In the genomic region with DNA sequence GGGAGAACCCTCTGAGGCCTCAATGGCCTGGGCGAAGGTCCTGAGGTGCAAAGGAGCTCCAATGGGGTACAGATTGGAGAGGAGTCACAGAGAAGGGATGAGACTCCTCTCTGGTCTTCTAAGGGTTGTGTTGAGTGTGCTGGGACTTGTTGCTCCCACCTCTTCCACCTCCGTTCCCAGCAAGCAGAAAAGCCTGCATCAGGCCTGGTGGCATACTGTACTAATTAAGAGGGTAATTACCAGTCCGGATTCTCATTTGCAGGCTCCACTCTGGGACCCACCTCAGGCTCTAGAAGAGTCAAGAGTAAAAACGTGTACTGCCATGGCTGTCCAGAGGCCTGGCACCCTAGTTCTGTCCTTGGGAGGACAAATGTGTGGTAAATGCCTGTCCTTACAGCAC, we compare ENCODE assay signal across 9 mouse cellular contexts. TPM values are rescaled to one million over a fixed set of nuclear protein-coding genes. Genes with fewer than 3 reads are reported as not detected.
DNase-seq lines count a peak whose midpoint lies in the region; ATAC-seq and TF ChIP-seq lines count a peak whose summit lies in the region.
"Had no signal": no experiment of that assay in that cellular context is flagged by ENCODE, and none has a peak within 500 bp of the region (broad histone marks: within the 10 kb centered on the region; RNA-seq: fewer than 3 reads in every experiment).

No protein-coding gene starts in this region.

- H3K36me3 ChIP-seq in ES-E14 (ENCODE audit: control insufficient read depth, insufficient read depth, low read length, poor library complexity, severe bottlenecking): no peaks in the 10 kb centered on the region
- H3K36me3 ChIP-seq in heart, embryonic 15.5 days: no peaks in the 10 kb centered on the region; the same call in 1 of the 2 replicates
- H3K36me3 ChIP-seq in macrophage (ENCODE audit: inconsistent target): no peaks in the 10 kb centered on the region

- peak overlapping the region; percentile 55 for H3K4me2 ChIP-seq in heart, embryonic 15.5 days

- DNase-seq in kidney, adult 18-20 months: peak; percentile 32
- DNase-seq in kidney, postnatal 10 days: no peak
- DNase-seq in ES-E14 (ENCODE audit: low read depth, low spot score): no peak
- no peak for DNase-seq in layer of hippocampus, postnatal 10 days (ENCODE audit: low spot score in 2 of 2)
- DNase-seq in cerebellum, postnatal 10 days: no peak

- H3K4me1 ChIP-seq in ES-E14 (ENCODE audit: control insufficient read depth in 2 of 2, insufficient read depth in 2 of 2, low read length in 2 of 2, poor library complexity in 1 of 2): peaks cover 7 to 31% of the 10 kb centered on the region in 2 experiments; a peak in 3 of 4 replicates
- peaks cover 56% of the 10 kb centered on the region for H3K4me1 ChIP-seq in heart, embryonic 15.5 days (replicated peaks)

- H3K27me3 ChIP-seq in heart, embryonic 15.5 days: no peaks in the 10 kb centered on the region

- peak overlapping the region in 1 of 2 experiments; percentile 17; a peak in 1 of 4 replicates for H3K4me3 ChIP-seq in ES-E14 (ENCODE audit: insufficient read depth in 1 of 2, low read depth in 1 of 2, low read length in 2 of 2, poor library complexity in 1 of 2, severe bottlenecking in 1 of 2)
- H3K4me3 ChIP-seq in heart, embryonic 15.5 days: peak overlapping the region; percentile 31
- no peak overlapping the region for H3K4me3 ChIP-seq in macrophage (ENCODE audit: inconsistent target)

- 41% methylated on average over 4 of the region's 4 CpGs for WGBS in heart, embryonic 15.5 days
- 91% methylated on average over 4 of the region's 4 CpGs for WGBS in macrophage (ENCODE audit: missing documents)

- H3K9ac ChIP-seq in ES-E14 (ENCODE audit: insufficient read depth, low read depth, low read length, poor library complexity, severe bottlenecking): peak overlapping the region; percentile 61; the same call in 1 of the 2 replicates
- peak overlapping the region; percentile 64 for H3K9ac ChIP-seq in heart, embryonic 15.5 days

- H3K9me3 ChIP-seq in ES-E14 (ENCODE audit: control insufficient read depth, insufficient read depth, low read depth, low read length): no peaks in the 10 kb centered on the region
- H3K9me3 ChIP-seq in heart, embryonic 15.5 days (replicated peaks): no peaks in the 10 kb centered on the region

- no peaks in the 10 kb centered on the region; the same call in 1 of the 2 replicates for H3K79me2 ChIP-seq in macrophage (ENCODE audit: inconsistent target)

- no peak for ATAC-seq in heart, embryonic 15.5 days (replicated peaks; ENCODE audit: insufficient number of reproducible peaks, insufficient read depth, low FRiP score, low read depth)
- ATAC-seq in megakaryocyte progenitor cell, adult 5-6 weeks (replicated peaks; ENCODE audit: poor library complexity): no peak

- H3K27ac ChIP-seq in ES-E14 (ENCODE audit: insufficient read depth, low read depth, low read length, poor library complexity, severe bottlenecking): peak overlapping the region; percentile 72
- H3K27ac ChIP-seq in heart, embryonic 15.5 days: peak overlapping the region; percentile 98
- 0 out of 2 replicates have a peak overlapping the region, but pooled peaks have one; percentile 7 for H3K27ac ChIP-seq in macrophage

- in situ Hi-C loops in ES-E14 (cut with MboI; ENCODE audit: low sequenced_read_pairs in 2 of 2, unreplicated experiment in 2 of 2): no loop called here

TF ChIP-seq in ES-E14, 5 proteins besides CTCF, POLR2A, EP300 and RAD21:
- TF ChIP-seq ZC3H11A (IDR thresholded peaks at IDR 0.05; ENCODE audit: borderline replicate concordance, low read depth, low read length) (no peak), HCFC1 (IDR thresholded peaks at IDR 0.05; ENCODE audit: borderline replicate concordance, insufficient read depth, low read length) (no peak), ZNF384 (IDR thresholded peaks at IDR 0.05; ENCODE audit: low read depth, low read length) (no peak), CHD2 (IDR thresholded peaks at IDR 0.05; ENCODE audit: low read depth, low read length) (no peak), MAFK (IDR thresholded peaks at IDR 0.05; ENCODE audit: insufficient read depth, low read depth, low read length) (no peak)

RNA-seq across cellular contexts. Expression of a gene that starts 1.8 kb away (rescaled TPM):
- 60.1 TPM in 2 replicates for total RNA-seq in ES-E14 (2012; rRNA removed)
- 79.8 and 89.0 TPM in 2 replicates for polyA plus RNA-seq in heart, embryonic 15.5 days (2015; fragmentation: Nextera tagmentation; extraction: Ambion mirVana)
- 10 to 100 TPM; 10.4 to 46.3 (median 24.7) TPM for total RNA-seq in macrophage (2018; cell fraction: chromatin; rRNA removed)
- total RNA-seq in macrophage (2018; cell fraction: cytosol; rRNA removed): 100 to 1,000 TPM in 25 of 26 experiments, 10 to 100 TPM in 1; 96.8 to 198 (median 137) TPM
- total RNA-seq in macrophage (2018; cell fraction: nucleus; rRNA removed): 100 to 1,000 TPM in 9 of 26 experiments, 10 to 100 TPM in 17; 42.3 to 211 (median 94.7) TPM
- 29.7 to 79.6 TPM (median 40.0 TPM) in 3 replicates for polyA plus RNA-seq in macrophage (2018)
- total RNA-seq in layer of hippocampus, postnatal 10 days (2021): 100 to 1,000 TPM; 166 to 187 TPM
- total RNA-seq in megakaryocyte progenitor cell, adult 5-6 weeks (2015): 16.1 and 29.1 TPM in 2 replicates
- total RNA-seq in megakaryocyte progenitor cell, adult 5-6 weeks (2017): 19.8 and 21.0 TPM in 2 replicates

RNA-seq across cellular contexts. Expression of a gene that starts 6.3 kb away (rescaled TPM):
- 0.09 and 0.16 TPM in 2 replicates for total RNA-seq in ES-E14 (2012; rRNA removed)
- 0.04 TPM in 2 replicates for polyA plus RNA-seq in heart, embryonic 15.5 days (2015; fragmentation: Nextera tagmentation; extraction: Ambion mirVana)
- total RNA-seq in macrophage (2018; cell fraction: chromatin; rRNA removed): under 1 TPM in 14 of 26 experiments, not detected in 12; 0.13 to 0.82 (median 0.19) TPM
- under 1 TPM in 1 of 26 experiments, not detected in 25; 0.03 TPM for total RNA-seq in macrophage (2018; cell fraction: cytosol; rRNA removed)
- total RNA-seq in macrophage (2018; cell fraction: nucleus; rRNA removed): 1 to 10 TPM in 2 of 26 experiments, under 1 TPM in 7, not detected in 17; 0.06 to 2.7 (median 0.31) TPM
- not detected in 3 replicates for polyA plus RNA-seq in macrophage (2018)
- under 1 TPM in 1 of 2 experiments, not detected in 1; 0.07 TPM for total RNA-seq in layer of hippocampus, postnatal 10 days (2021)
- total RNA-seq in megakaryocyte progenitor cell, adult 5-6 weeks (2015): 0.07 TPM in 1 of 2 replicates, not detected in the other
- not detected in 2 replicates for total RNA-seq in megakaryocyte progenitor cell, adult 5-6 weeks (2017)

RNA-seq across cellular contexts. Expression of a gene that starts 21.4 kb away (rescaled TPM):
- 1.8 and 3.9 TPM in 2 replicates for total RNA-seq in ES-E14 (2012; rRNA removed)
- not detected in 2 replicates for polyA plus RNA-seq in heart, embryonic 15.5 days (2015; fragmentation: Nextera tagmentation; extraction: Ambion mirVana)
- total RNA-seq in macrophage (2018; cell fraction: chromatin; rRNA removed): not detected
- total RNA-seq in macrophage (2018; cell fraction: cytosol; rRNA removed): not detected
- total RNA-seq in macrophage (2018; cell fraction: nucleus; rRNA removed): 1 to 10 TPM in 1 of 26 experiments, not detected in 25; 1.7 TPM
- not detected in 3 replicates for polyA plus RNA-seq in macrophage (2018)
- not detected for total RNA-seq in layer of hippocampus, postnatal 10 days (2021)
- not detected in 2 replicates for total RNA-seq in megakaryocyte progenitor cell, adult 5-6 weeks (2015)
- 0.12 TPM in 1 of 2 replicates, not detected in the other for total RNA-seq in megakaryocyte progenitor cell, adult 5-6 weeks (2017)
- total RNA-seq: heart, postnatal 36 days had no signal

RNA-seq across cellular contexts. Expression of a gene that starts 23.9 kb away (rescaled TPM):
- total RNA-seq in ES-E14 (2012; rRNA removed): 171 and 204 TPM in 2 replicates
- 256 and 281 TPM in 2 replicates for polyA plus RNA-seq in heart, embryonic 15.5 days (2015; fragmentation: Nextera tagmentation; extraction: Ambion mirVana)
- 10 to 100 TPM in 20 of 26 experiments, 1 to 10 TPM in 6; 2.7 to 27.9 (median 15.6) TPM for total RNA-seq in macrophage (2018; cell fraction: chromatin; rRNA removed)
- 10 to 100 TPM; 43.2 to 69.6 (median 58.9) TPM for total RNA-seq in macrophage (2018; cell fraction: cytosol; rRNA removed)
- total RNA-seq in macrophage (2018; cell fraction: nucleus; rRNA removed): 10 to 100 TPM; 14.4 to 45.5 (median 23.0) TPM
- 47.7 to 66.4 TPM (median 48.9 TPM) in 3 replicates for polyA plus RNA-seq in macrophage (2018)
- 10 to 100 TPM; 72.3 to 76.5 TPM for total RNA-seq in layer of hippocampus, postnatal 10 days (2021)
- total RNA-seq in megakaryocyte progenitor cell, adult 5-6 weeks (2015): 121 and 125 TPM in 2 replicates
- total RNA-seq in megakaryocyte progenitor cell, adult 5-6 weeks (2017): 214 and 249 TPM in 2 replicates

RNA-seq across cellular contexts. Expression of a gene that starts 26.6 kb away (rescaled TPM):
- total RNA-seq in ES-E14 (2012; rRNA removed): 1.6 and 4.5 TPM in 2 replicates
- 0.19 and 0.32 TPM in 2 replicates for polyA plus RNA-seq in heart, embryonic 15.5 days (2015; fragmentation: Nextera tagmentation; extraction: Ambion mirVana)
- not detected for total RNA-seq in macrophage (2018; cell fraction: chromatin; rRNA removed)
- under 1 TPM in 1 of 26 experiments, not detected in 25; 0.04 TPM for total RNA-seq in macrophage (2018; cell fraction: cytosol; rRNA removed)
- total RNA-seq in macrophage (2018; cell fraction: nucleus; rRNA removed): under 1 TPM in 1 of 26 experiments, not detected in 25; 0.51 TPM
- not detected in 3 replicates for polyA plus RNA-seq in macrophage (2018)
- total RNA-seq in layer of hippocampus, postnatal 10 days (2021): under 1 TPM; 0.51 to 0.64 TPM
- 0.39 TPM in 1 of 2 replicates, not detected in the other for total RNA-seq in megakaryocyte progenitor cell, adult 5-6 weeks (2015)
- not detected in 2 replicates for total RNA-seq in megakaryocyte progenitor cell, adult 5-6 weeks (2017)

Comparison
In these comparisons a context has a peak if more than half of its experiments do, and no peak if none do; other contexts are left out.
1. H3K27ac ChIP-seq: peak in every context shown above with its lines; median percentile 98 in heart, embryonic 15.5 days; 72 in ES-E14; 7 in macrophage.